Mouse (Mus musculus): Measurements from ENCODE around the gene Csrp3. TPM values are rescaled to one million over a fixed set of nuclear protein-coding genes. Genes with fewer than 3 reads are reported as not detected.

The Csrp3 gene
- polyA plus RNA-seq, 1 experiment from 2014 or later, result 4.0 TPM

DNA sequence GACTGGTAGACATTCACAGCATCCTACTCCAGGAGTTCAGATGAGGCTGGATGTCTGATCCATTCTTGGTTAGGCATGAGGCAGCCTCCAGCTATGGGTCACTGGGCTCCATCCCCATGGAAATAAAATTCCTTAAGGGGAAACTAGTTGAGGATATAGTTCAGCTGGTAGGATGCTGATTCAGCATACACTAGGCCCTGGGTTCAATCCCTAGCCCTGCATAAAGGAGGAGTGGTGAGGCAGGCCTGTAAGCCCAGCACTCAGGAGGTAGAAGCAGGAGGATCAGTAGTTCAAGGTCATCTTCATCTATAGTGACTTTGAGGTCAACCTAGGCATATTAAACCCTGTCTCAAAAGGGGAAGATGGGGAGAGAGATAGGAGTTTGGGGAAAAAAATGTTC is 16.4 kb upstream of the Csrp3 start:
- no peaks in the 10 kb centered on the region for H3K27me3 ChIP-seq (ENCODE audit: control insufficient read depth, insufficient read depth, low read length)
- H3K4me3 ChIP-seq (ENCODE audit: low read depth, low read length), result no peak overlapping the region
- H3K27ac ChIP-seq (replicated peaks; ENCODE audit: low read depth, low read length), result no peak overlapping the region
- DNase-seq (ENCODE audit: low spot score) (no peak), ATAC-seq (replicated peaks; ENCODE audit: insufficient number of reproducible peaks, low FRiP score, low TSS enrichment, low read depth) (no peak)
- H3K9me3 ChIP-seq (replicated peaks; ENCODE audit: control insufficient read depth, low read length), result no peaks in the 10 kb centered on the region
- no peak overlapping the region for H3K9ac ChIP-seq (replicated peaks; ENCODE audit: low read length)
- no peak overlapping the region for H3K4me2 ChIP-seq (ENCODE audit: low read depth, low read length)
- no peaks in the 10 kb centered on the region for H3K36me3 ChIP-seq (replicated peaks; ENCODE audit: control insufficient read depth, insufficient read depth, low read depth, low read length)
- H3K4me1 ChIP-seq (ENCODE audit: control insufficient read depth, insufficient read depth, low read length), result no peaks in the 10 kb centered on the region

DNA sequence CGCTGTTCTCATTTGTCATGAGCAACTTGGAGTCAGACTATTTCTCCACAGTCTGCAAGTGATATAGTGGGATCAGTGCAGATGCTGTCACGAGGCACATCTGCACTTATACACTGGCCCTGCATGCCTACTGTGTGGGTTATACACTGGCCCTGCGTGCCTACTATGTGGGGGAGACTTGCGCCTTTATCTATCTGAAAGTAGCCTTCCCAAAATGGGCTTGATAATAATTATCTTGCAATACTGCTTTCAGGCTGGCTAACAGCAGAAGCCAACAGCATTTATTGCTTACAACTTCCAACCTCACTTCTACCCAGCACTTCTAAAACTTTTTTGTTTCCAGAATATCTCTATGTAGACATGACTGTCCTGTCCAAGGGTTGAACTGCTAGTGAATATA is 14.0 kb upstream of the Csrp3 start:
- H3K9ac ChIP-seq (replicated peaks; ENCODE audit: low read length), result no peak overlapping the region
- no peak overlapping the region for H3K4me3 ChIP-seq (ENCODE audit: low read depth, low read length)
- H3K36me3 ChIP-seq (replicated peaks; ENCODE audit: control insufficient read depth, insufficient read depth, low read depth, low read length), result no peaks in the 10 kb centered on the region
- 92% methylated on average over 4 of the region's 4 CpGs for WGBS
- no peaks in the 10 kb centered on the region for H3K9me3 ChIP-seq (replicated peaks; ENCODE audit: control insufficient read depth, low read length)
- H3K4me1 ChIP-seq (ENCODE audit: control insufficient read depth, insufficient read depth, low read length), result no peaks in the 10 kb centered on the region
- H3K4me2 ChIP-seq (ENCODE audit: low read depth, low read length), result no peak overlapping the region
- no peak overlapping the region for H3K27ac ChIP-seq (replicated peaks; ENCODE audit: low read depth, low read length)
- ATAC-seq (replicated peaks; ENCODE audit: insufficient number of reproducible peaks, low FRiP score, low TSS enrichment, low read depth) (no peak), DNase-seq (ENCODE audit: low spot score) (no peak)
- H3K27me3 ChIP-seq (ENCODE audit: control insufficient read depth, insufficient read depth, low read length), result no peaks in the 10 kb centered on the region

DNA sequence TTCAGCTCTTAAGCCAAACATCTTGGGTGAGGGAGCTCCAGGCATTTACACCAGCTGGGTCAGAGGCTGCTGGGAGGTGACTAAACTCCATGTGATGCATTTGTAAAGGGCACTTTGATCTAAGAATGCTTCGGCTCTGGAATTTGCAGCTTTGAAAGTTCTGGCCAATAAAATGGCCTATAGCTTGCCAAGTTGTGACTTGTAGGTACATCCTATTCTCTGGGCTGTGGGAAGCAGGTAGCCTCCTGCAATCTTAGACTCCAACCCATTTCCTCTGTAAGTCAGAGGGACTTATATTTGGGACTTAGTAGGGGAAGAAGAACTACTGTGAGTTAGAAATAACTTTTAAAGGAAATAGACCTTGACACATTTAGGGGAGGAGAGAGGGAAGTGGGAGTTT is 13.1 kb upstream of the Csrp3 start:
- H3K27me3 ChIP-seq (ENCODE audit: control insufficient read depth, insufficient read depth, low read length), result no peaks in the 10 kb centered on the region
- 52% methylated on average over 1 of the region's 1 CpGs for WGBS
- H3K27ac ChIP-seq (replicated peaks; ENCODE audit: low read depth, low read length), result no peak overlapping the region

DNA sequence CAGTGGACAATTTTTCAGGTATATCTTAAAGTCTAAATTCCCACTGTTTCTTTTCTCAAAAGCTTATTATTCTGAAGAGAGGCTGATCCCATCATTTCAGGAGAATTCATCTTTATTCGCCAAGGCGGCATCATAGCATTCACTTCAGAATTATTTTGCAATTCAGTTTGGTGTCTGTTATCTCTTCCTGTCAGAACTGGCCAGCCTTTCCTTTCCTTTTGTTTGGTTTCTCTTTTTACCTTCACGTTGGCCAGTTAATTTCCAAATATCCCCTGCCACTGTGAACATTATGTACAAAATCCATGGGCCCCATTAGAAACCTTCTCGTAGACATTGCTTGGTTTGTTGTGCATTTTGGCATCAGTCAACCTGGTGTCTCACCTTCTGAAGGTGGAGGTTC is 11.5 kb upstream of the Csrp3 start:
- DNase-seq (ENCODE audit: low spot score) (no peak), ATAC-seq (replicated peaks; ENCODE audit: insufficient number of reproducible peaks, low FRiP score, low TSS enrichment, low read depth) (no peak)
- 90% methylated on average over 4 of the region's 4 CpGs for WGBS
- H3K9ac ChIP-seq (replicated peaks; ENCODE audit: low read length), result no peak overlapping the region
- H3K4me2 ChIP-seq (ENCODE audit: low read depth, low read length), result no peak overlapping the region
- no peaks in the 10 kb centered on the region for H3K9me3 ChIP-seq (replicated peaks; ENCODE audit: control insufficient read depth, low read length)
- H3K27ac ChIP-seq (replicated peaks; ENCODE audit: low read depth, low read length), result no peak overlapping the region
- H3K36me3 ChIP-seq (replicated peaks; ENCODE audit: control insufficient read depth, insufficient read depth, low read depth, low read length), result no peaks in the 10 kb centered on the region
- H3K27me3 ChIP-seq (ENCODE audit: control insufficient read depth, insufficient read depth, low read length), result no peaks in the 10 kb centered on the region
- H3K4me3 ChIP-seq (ENCODE audit: low read depth, low read length), result no peak overlapping the region
- H3K4me1 ChIP-seq (ENCODE audit: control insufficient read depth, insufficient read depth, low read length), result no peaks in the 10 kb centered on the region

More for the DNA sequence above, 13.1 kb upstream of the Csrp3 start:
- Histone ChIP-seq H3K4me3 (ENCODE audit: low read depth, low read length) (no peak overlapping the region), H3K9me3 (replicated peaks; ENCODE audit: control insufficient read depth, low read length) (no peaks in the 10 kb centered on the region), H3K4me2 (ENCODE audit: low read depth, low read length) (no peak overlapping the region), H3K4me1 (ENCODE audit: control insufficient read depth, insufficient read depth, low read length) (no peaks in the 10 kb centered on the region), H3K9ac (replicated peaks; ENCODE audit: low read length) (no peak overlapping the region), H3K36me3 (replicated peaks; ENCODE audit: control insufficient read depth, insufficient read depth, low read depth, low read length) (no peaks in the 10 kb centered on the region)
- DNase-seq (ENCODE audit: low spot score) (no peak), ATAC-seq (replicated peaks; ENCODE audit: insufficient number of reproducible peaks, low FRiP score, low TSS enrichment, low read depth) (no peak)

DNA sequence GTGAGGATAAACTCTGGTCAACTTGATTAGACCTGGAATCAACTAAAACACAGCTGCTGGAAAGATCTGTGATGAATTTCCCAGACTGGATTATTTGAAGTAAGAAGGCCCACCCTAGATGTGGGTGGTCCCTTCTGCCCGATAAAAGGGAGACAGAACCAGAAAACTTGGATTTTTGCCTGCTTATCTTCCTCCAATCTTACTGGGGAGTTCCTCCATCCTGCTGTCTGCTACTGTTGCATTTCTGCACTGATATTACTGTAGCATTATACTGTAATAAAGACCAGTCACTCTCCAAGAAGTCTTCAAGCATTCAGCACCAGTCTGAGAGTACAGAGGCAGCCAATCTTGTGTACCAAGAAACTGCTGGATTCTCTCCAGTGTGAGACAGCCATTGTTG is 10.4 kb upstream of the Csrp3 start:
- no peaks in the 10 kb centered on the region for H3K36me3 ChIP-seq (replicated peaks; ENCODE audit: control insufficient read depth, insufficient read depth, low read depth, low read length)
- H3K27ac ChIP-seq (replicated peaks; ENCODE audit: low read depth, low read length), result no peak overlapping the region
- ATAC-seq (replicated peaks; ENCODE audit: insufficient number of reproducible peaks, low FRiP score, low TSS enrichment, low read depth), result no peak
- no peak overlapping the region for H3K9ac ChIP-seq (replicated peaks; ENCODE audit: low read length)
- no peaks in the 10 kb centered on the region for H3K27me3 ChIP-seq (ENCODE audit: control insufficient read depth, insufficient read depth, low read length)
- H3K4me2 ChIP-seq (ENCODE audit: low read depth, low read length), result no peak overlapping the region
- no peaks in the 10 kb centered on the region for H3K9me3 ChIP-seq (replicated peaks; ENCODE audit: control insufficient read depth, low read length)
- WGBS, result 78% methylated on average over 1 of the region's 1 CpGs
- H3K4me1 ChIP-seq (ENCODE audit: control insufficient read depth, insufficient read depth, low read length), result no peaks in the 10 kb centered on the region
- no peak overlapping the region for H3K4me3 ChIP-seq (ENCODE audit: low read depth, low read length)
- no peak for DNase-seq (ENCODE audit: low spot score)

DNA sequence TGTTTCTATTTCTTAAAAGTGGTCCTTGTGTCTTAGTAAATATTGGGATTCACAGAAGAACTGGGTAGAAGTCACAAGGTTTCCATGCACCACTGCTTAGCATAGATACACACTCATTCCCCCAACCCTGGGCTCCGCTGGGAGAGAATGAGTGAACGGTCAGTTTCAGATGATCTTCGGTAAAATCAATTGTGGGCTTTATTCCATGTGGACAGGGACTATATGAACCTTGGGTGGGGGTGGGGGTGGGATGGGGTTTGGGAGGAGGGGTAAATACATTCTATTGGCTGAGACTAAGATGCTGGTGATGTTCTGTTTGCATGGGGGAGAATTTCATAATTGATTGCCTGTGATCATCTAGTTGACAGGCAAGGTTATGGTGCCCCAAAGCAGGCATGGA is 7.6 kb upstream of the Csrp3 start:
- Histone ChIP-seq H3K4me3 (ENCODE audit: low read depth, low read length) (no peak overlapping the region), H3K27ac (replicated peaks; ENCODE audit: low read depth, low read length) (no peak overlapping the region), H3K36me3 (replicated peaks; ENCODE audit: control insufficient read depth, insufficient read depth, low read depth, low read length) (no peaks in the 10 kb centered on the region), H3K4me1 (ENCODE audit: control insufficient read depth, insufficient read depth, low read length) (no peaks in the 10 kb centered on the region), H3K27me3 (ENCODE audit: control insufficient read depth, insufficient read depth, low read length) (no peaks in the 10 kb centered on the region), H3K9me3 (replicated peaks; ENCODE audit: control insufficient read depth, low read length) (no peaks in the 10 kb centered on the region), H3K9ac (replicated peaks; ENCODE audit: low read length) (no peak overlapping the region), H3K4me2 (ENCODE audit: low read depth, low read length) (no peak overlapping the region)
- DNase-seq (ENCODE audit: low spot score), result no peak
- ATAC-seq (replicated peaks; ENCODE audit: insufficient number of reproducible peaks, low FRiP score, low TSS enrichment, low read depth), result no peak
- 93% methylated on average over 3 of the region's 3 CpGs for WGBS

DNA sequence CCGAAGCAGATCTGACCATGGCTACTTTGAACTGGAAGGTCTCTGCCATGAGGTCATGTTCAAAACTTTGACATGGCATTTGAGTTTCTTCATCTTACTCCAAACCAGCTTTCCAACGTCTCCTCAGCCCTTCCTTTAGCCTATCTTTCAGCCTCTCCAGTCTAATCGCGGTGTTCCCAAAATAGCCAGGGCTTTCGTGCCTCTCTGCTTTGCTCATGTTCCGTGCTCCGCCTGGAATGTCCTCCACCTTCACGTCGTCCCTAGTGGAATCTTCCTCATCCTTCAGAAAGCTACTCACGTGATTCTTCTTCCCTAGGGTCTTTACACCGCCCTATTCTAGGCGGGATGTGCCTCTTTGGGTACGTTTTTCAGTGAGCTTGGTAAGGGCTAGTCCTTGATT is 5.7 kb upstream of the Csrp3 start:
- no peaks in the 10 kb centered on the region for H3K36me3 ChIP-seq (replicated peaks; ENCODE audit: control insufficient read depth, insufficient read depth, low read depth, low read length)
- no peaks in the 10 kb centered on the region for H3K9me3 ChIP-seq (replicated peaks; ENCODE audit: control insufficient read depth, low read length)
- H3K4me3 ChIP-seq (ENCODE audit: low read depth, low read length), result no peak overlapping the region
- H3K4me2 ChIP-seq (ENCODE audit: low read depth, low read length), result no peak overlapping the region
- H3K9ac ChIP-seq (replicated peaks; ENCODE audit: low read length), result no peak overlapping the region
- 83% methylated on average over 13 of the region's 13 CpGs for WGBS
- H3K27me3 ChIP-seq (ENCODE audit: control insufficient read depth, insufficient read depth, low read length), result no peaks in the 10 kb centered on the region
- H3K4me1 ChIP-seq (ENCODE audit: control insufficient read depth, insufficient read depth, low read length), result no peaks in the 10 kb centered on the region
- no peak overlapping the region for H3K27ac ChIP-seq (replicated peaks; ENCODE audit: low read depth, low read length)
- no peak for DNase-seq (ENCODE audit: low spot score)
- ATAC-seq (replicated peaks; ENCODE audit: insufficient number of reproducible peaks, low FRiP score, low TSS enrichment, low read depth), result no peak

DNA sequence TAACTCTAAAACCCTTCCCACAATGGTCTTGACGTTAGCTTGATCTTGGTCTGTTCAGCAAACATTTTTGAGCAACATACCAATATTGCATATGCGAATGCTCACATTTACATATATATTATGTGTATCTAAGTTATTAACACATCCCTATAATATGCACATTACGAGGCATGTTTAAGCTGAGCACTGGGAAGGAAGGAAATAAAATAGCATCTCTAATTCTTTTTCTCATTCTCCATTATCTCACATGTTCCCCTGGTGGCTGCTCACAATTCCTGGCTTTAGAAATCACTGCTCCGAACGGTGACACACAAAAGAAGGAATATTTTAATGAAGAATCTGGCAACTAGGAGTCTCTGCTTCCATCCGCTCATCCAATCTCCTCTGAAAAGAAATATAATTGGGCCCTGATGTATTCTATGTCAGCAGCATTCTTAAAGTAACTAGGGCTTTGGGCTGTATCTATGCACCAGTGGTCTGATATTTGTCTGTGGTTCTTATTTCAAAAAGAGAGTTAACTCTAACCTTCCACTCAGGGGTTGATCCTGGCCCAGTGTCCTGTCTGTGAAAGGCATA is 3.8 kb upstream of the Csrp3 start:
- no peaks in the 10 kb centered on the region for H3K4me1 ChIP-seq (ENCODE audit: control insufficient read depth, insufficient read depth, low read length)
- no peak overlapping the region for H3K27ac ChIP-seq (replicated peaks; ENCODE audit: low read depth, low read length)
- ATAC-seq (replicated peaks; ENCODE audit: insufficient number of reproducible peaks, low FRiP score, low TSS enrichment, low read depth), result no peak
- 84% methylated on average over 6 of the region's 6 CpGs for WGBS
- no peak for DNase-seq (ENCODE audit: low spot score)
- H3K9ac ChIP-seq (replicated peaks; ENCODE audit: low read length), result no peak overlapping the region
- no peaks in the 10 kb centered on the region for H3K9me3 ChIP-seq (replicated peaks; ENCODE audit: control insufficient read depth, low read length)
- no peak overlapping the region for H3K4me2 ChIP-seq (ENCODE audit: low read depth, low read length)
- H3K27me3 ChIP-seq (ENCODE audit: control insufficient read depth, insufficient read depth, low read length), result no peaks in the 10 kb centered on the region
- H3K4me3 ChIP-seq (ENCODE audit: low read depth, low read length), result no peak overlapping the region
- H3K36me3 ChIP-seq (replicated peaks; ENCODE audit: control insufficient read depth, insufficient read depth, low read depth, low read length), result no peaks in the 10 kb centered on the region

Data from embryonic facial prominence, embryonic 11.5 days (tissue).